Mouse (Mus musculus): ENCODE data around the gene Gm44503. TPM values are rescaled to one million over a fixed set of nuclear protein-coding genes. Genes with fewer than 3 reads are reported as not detected.
A peak's percentile ranks its signal among the peaks of the same experiment; 100 is the strongest.

Gm44503 gene
- total and polyA plus RNA-seq, 2 experiments from 2014 or later: not detected

- 57% methylated on average over 3 of the region's 3 CpGs for WGBS
- no peak for DNase-seq (ENCODE audit: low spot score)
- Histone ChIP-seq H3K27me3 (ENCODE audit: insufficient read depth, low read length) (no peaks in the 10 kb centered on the region), H3K9me3 (ENCODE audit: low read length) (no peaks in the 10 kb centered on the region), H3K27ac (no peak overlapping the region), H3K4me3 (ENCODE audit: low read length) (no peak overlapping the region), H3K4me1 (ENCODE audit: insufficient read depth, low read length) (no peaks in the 10 kb centered on the region), H3K4me2 (ENCODE audit: low read depth, low read length) (no peak overlapping the region), H3K36me3 (ENCODE audit: insufficient read depth, low read length) (peaks cover 34% of the 10 kb centered on the region), H3K9ac (replicated peaks; ENCODE audit: low read length) (no peak overlapping the region)
- TF ChIP-seq CTCF (IDR thresholded peaks at IDR 0.05; ENCODE audit: low read depth): no peak
- ATAC-seq: no peak
Observed at GRCm38 (mm10) chr9:73002177-73002576, 43.5 kb downstream of the Gm44503 start.

GRCm38 (mm10) chr9:73004076-73004475 is 45.4 kb downstream of the Gm44503 start:
- TF ChIP-seq CTCF (IDR thresholded peaks at IDR 0.05; ENCODE audit: low read depth): no peak
- H3K36me3 ChIP-seq (ENCODE audit: insufficient read depth, low read length): peaks cover 41% of the 10 kb centered on the region
- H3K27ac ChIP-seq: no peak overlapping the region
- no peaks in the 10 kb centered on the region for H3K9me3 ChIP-seq (ENCODE audit: low read length)
- H3K4me3 ChIP-seq (ENCODE audit: low read length): no peak overlapping the region
- ATAC-seq: no peak
- DNase-seq (ENCODE audit: low spot score): no peak
- H3K27me3 ChIP-seq (ENCODE audit: insufficient read depth, low read length): no peaks in the 10 kb centered on the region
- no peaks in the 10 kb centered on the region for H3K4me1 ChIP-seq (ENCODE audit: insufficient read depth, low read length)
- 86% methylated on average over 8 of the region's 8 CpGs for WGBS
- H3K4me2 ChIP-seq (ENCODE audit: low read depth, low read length): no peak overlapping the region
- H3K9ac ChIP-seq (replicated peaks; ENCODE audit: low read length): no peak overlapping the region

GRCm38 (mm10) chr9:73005106-73005505 is 46.5 kb downstream of the Gm44503 start:
- no peak overlapping the region for H3K4me3 ChIP-seq (ENCODE audit: low read length)
- H3K27ac ChIP-seq: no peak overlapping the region
- no peaks in the 10 kb centered on the region for H3K27me3 ChIP-seq (ENCODE audit: insufficient read depth, low read length)
- no peak for ATAC-seq
- peaks cover 44% of the 10 kb centered on the region for H3K36me3 ChIP-seq (ENCODE audit: insufficient read depth, low read length)
- H3K4me2 ChIP-seq (ENCODE audit: low read depth, low read length): no peak overlapping the region
- H3K4me1 ChIP-seq (ENCODE audit: insufficient read depth, low read length): no peaks in the 10 kb centered on the region
- DNase-seq (ENCODE audit: low spot score): no peak
- no peak overlapping the region for H3K9ac ChIP-seq (replicated peaks; ENCODE audit: low read length)
- H3K9me3 ChIP-seq (ENCODE audit: low read length): no peaks in the 10 kb centered on the region
- 90% methylated on average over 6 of the region's 6 CpGs for WGBS
- no peak for TF ChIP-seq CTCF (IDR thresholded peaks at IDR 0.05; ENCODE audit: low read depth)

- Histone ChIP-seq H3K4me3 (ENCODE audit: low read length) (no peak overlapping the region), H3K4me2 (ENCODE audit: low read depth, low read length) (no peak overlapping the region), H3K27me3 (ENCODE audit: insufficient read depth, low read length) (no peaks in the 10 kb centered on the region), H3K4me1 (ENCODE audit: insufficient read depth, low read length) (no peaks in the 10 kb centered on the region), H3K36me3 (ENCODE audit: insufficient read depth, low read length) (peaks cover 54% of the 10 kb centered on the region), H3K9me3 (ENCODE audit: low read length) (no peaks in the 10 kb centered on the region), H3K9ac (replicated peaks; ENCODE audit: low read length) (no peak overlapping the region), H3K27ac (no peak overlapping the region)
- 100% methylated on average over 3 of the region's 3 CpGs for WGBS
- no peak for ATAC-seq
- DNase-seq (ENCODE audit: low spot score): peak; percentile 40
- TF ChIP-seq CTCF (IDR thresholded peaks at IDR 0.05; ENCODE audit: low read depth): peak; percentile 44
Observed at GRCm38 (mm10) chr9:73006175-73006574, 47.5 kb downstream of the Gm44503 start.

DNA sequence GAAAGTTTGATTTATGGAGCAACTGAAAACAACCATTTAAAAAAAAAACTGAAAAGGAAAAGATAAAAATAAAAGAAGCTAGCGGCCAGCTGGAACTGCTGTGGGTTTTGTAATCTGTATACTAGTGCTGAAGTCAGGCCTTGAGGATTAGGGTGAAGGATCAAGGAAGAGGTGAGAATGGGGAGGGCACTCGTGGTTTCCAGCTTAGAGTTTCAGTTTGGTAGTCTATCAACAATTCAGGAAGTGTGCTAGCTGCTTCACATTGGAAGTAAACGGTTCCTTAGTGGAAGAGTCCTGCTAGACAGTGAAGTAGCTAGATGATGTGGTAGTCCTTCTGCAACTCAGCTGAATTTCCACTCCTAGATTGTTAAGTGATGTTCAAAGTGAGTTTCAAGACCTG is 49.7 kb downstream of the Gm44503 start:
- Histone ChIP-seq H3K27ac (no peak overlapping the region), H3K36me3 (ENCODE audit: insufficient read depth, low read length) (peaks cover 63% of the 10 kb centered on the region), H3K27me3 (ENCODE audit: insufficient read depth, low read length) (no peaks in the 10 kb centered on the region), H3K9me3 (ENCODE audit: low read length) (no peaks in the 10 kb centered on the region), H3K9ac (replicated peaks; ENCODE audit: low read length) (no peak overlapping the region), H3K4me2 (ENCODE audit: low read depth, low read length) (no peak overlapping the region), H3K4me1 (ENCODE audit: insufficient read depth, low read length) (no peaks in the 10 kb centered on the region), H3K4me3 (ENCODE audit: low read length) (no peak overlapping the region)
- 77% methylated on average over 3 of the region's 3 CpGs for WGBS
- no peak for ATAC-seq
- no peak for DNase-seq (ENCODE audit: low spot score)
- no peak for TF ChIP-seq CTCF (IDR thresholded peaks at IDR 0.05; ENCODE audit: low read depth)

DNA sequence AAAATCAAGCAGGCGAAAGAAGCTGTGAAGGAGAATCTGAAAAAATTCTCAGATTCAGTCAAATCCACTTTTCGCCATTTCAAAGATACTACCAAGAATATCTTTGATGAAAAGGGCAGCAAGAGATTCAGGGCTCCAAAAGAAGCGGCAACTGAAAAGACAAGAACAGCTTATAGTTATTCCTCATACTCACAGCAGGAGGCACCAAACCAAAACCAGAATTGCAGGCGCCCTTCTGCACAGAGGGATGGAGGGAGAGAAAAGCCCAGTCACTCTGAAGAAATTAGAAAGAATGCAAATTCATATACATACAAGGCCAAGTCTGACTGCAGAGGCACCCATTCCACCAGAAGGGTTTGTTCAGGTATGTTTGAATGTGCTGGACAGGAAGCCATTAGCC is 54.0 kb downstream of the Gm44503 start:
- H3K9ac ChIP-seq (replicated peaks; ENCODE audit: low read length): no peak overlapping the region
- H3K9me3 ChIP-seq (ENCODE audit: low read length): no peaks in the 10 kb centered on the region
- ATAC-seq (no peak), DNase-seq (ENCODE audit: low spot score) (no peak)
- H3K4me1 ChIP-seq (ENCODE audit: insufficient read depth, low read length): no peaks in the 10 kb centered on the region
- peaks cover 62% of the 10 kb centered on the region for H3K36me3 ChIP-seq (ENCODE audit: insufficient read depth, low read length)
- no peak overlapping the region for H3K4me3 ChIP-seq (ENCODE audit: low read length)
- H3K4me2 ChIP-seq (ENCODE audit: low read depth, low read length): no peak overlapping the region
- no peaks in the 10 kb centered on the region for H3K27me3 ChIP-seq (ENCODE audit: insufficient read depth, low read length)
- WGBS: 92% methylated on average over 4 of the region's 4 CpGs
- H3K27ac ChIP-seq: no peak overlapping the region
- TF ChIP-seq CTCF (IDR thresholded peaks at IDR 0.05; ENCODE audit: low read depth): no peak; the same call in 1 of the 2 replicates

GRCm38 (mm10) chr9:73014724-73015123 is 56.1 kb downstream of the Gm44503 start:
- WGBS: 89% methylated on average over 13 of the region's 13 CpGs
- TF ChIP-seq CTCF (IDR thresholded peaks at IDR 0.05; ENCODE audit: low read depth): no peak
- no peak for ATAC-seq
- Histone ChIP-seq H3K4me2 (ENCODE audit: low read depth, low read length) (no peak overlapping the region), H3K4me3 (ENCODE audit: low read length) (no peak overlapping the region), H3K9me3 (ENCODE audit: low read length) (no peaks in the 10 kb centered on the region), H3K4me1 (ENCODE audit: insufficient read depth, low read length) (no peaks in the 10 kb centered on the region), H3K27ac (no peak overlapping the region), H3K36me3 (ENCODE audit: insufficient read depth, low read length) (peaks cover 74% of the 10 kb centered on the region), H3K27me3 (ENCODE audit: insufficient read depth, low read length) (no peaks in the 10 kb centered on the region), H3K9ac (replicated peaks; ENCODE audit: low read length) (no peak overlapping the region)
- no peak for DNase-seq (ENCODE audit: low spot score)
